ENCODE assay signal across 25 mouse cellular contexts in the genomic region with DNA sequence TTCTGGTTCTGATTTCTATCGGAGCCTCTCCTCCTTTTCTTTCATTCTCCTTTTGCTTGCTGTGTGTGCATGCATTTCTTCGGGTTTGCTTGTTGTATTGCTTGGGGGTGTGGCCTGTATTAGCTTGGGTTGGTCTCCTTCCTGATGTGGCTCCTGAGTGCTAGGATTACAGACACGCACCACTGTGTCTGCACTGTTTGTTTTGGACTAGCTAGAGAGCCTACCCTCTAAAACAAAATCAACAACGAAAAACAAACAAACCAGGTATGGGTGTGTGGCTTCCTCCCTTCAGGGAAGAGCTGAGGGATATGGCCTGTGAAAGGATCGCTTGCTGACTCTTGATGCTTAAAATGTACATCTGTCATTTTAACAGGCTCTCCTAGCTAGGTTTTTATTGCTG. TPM values are rescaled to one million over a fixed set of nuclear protein-coding genes. Genes with fewer than 3 reads are reported as not detected.
DNase-seq lines count a peak whose midpoint lies in the region; ATAC-seq and TF ChIP-seq lines count a peak whose summit lies in the region.
"Had no signal": no experiment of that assay in that cellular context is flagged by ENCODE, and none has a peak within 500 bp of the region (broad histone marks: within the 10 kb centered on the region; RNA-seq: fewer than 3 reads in every experiment).

No protein-coding gene starts in this region.

- ATAC-seq in kidney, postnatal 0 days (replicated peaks; ENCODE audit: low FRiP score, low read depth) = no peak; the same call in 1 of the 2 replicates
- ATAC-seq in liver, embryonic 13.5 days (ENCODE audit: low read depth) = peak; percentile 52; the same call in 1 of the 2 replicates
- ATAC-seq in liver, embryonic 16.5 days (ENCODE audit: low read depth) = peak; percentile 75
- ATAC-seq: forebrain, postnatal 0 days; lung, postnatal 0 days had no signal

- no peak overlapping the region for H3K9ac ChIP-seq in kidney, postnatal 0 days (ENCODE audit: low read depth, low read length)
- H3K9ac ChIP-seq in liver, embryonic 13.5 days = no peak overlapping the region
- no peak overlapping the region for H3K9ac ChIP-seq in liver, embryonic 16.5 days (ENCODE audit: low read depth, low read length)
- H3K9ac ChIP-seq: forebrain, postnatal 0 days; heart, embryonic 12.5 days; hindbrain, embryonic 13.5 days; liver, embryonic 14.5 days; neural tube, embryonic 15.5 days had no signal

- WGBS in kidney, postnatal 0 days = 37% methylated on average over 5 of the region's 5 CpGs
- 70% methylated on average over 5 of the region's 5 CpGs for WGBS in liver, embryonic 13.5 days (ENCODE audit: insufficient replicate concordance)
- 67% methylated on average over 5 of the region's 5 CpGs for WGBS in liver, embryonic 16.5 days (ENCODE audit: insufficient replicate concordance)

- DNase-seq in kidney, postnatal 0 days (ENCODE audit: low spot score) = peak; percentile 56
- DNase-seq in kidney, postnatal 10 days = no peak
- no peak for DNase-seq in liver, embryonic 13.5 days
- DNase-seq in yolk sac, embryonic 10.5 days (ENCODE audit: low spot score) = peak; percentile 53
- DNase-seq in cerebellum, adult 11 months = no peak
- DNase-seq: adrenal gland, postnatal 25 days; B cell, adult 2 months; cerebellum, adult 18-20 months; cerebellum, postnatal 14 days; forebrain, postnatal 0 days; heart, adult 2 months; heart, postnatal 4 days; kidney, adult 2 months; midbrain, embryonic 14.5 days; retina, postnatal 1 day; right cerebral cortex, postnatal 25 days; thymus, postnatal 4 days had no signal

- H3K36me3 ChIP-seq in kidney, postnatal 0 days (ENCODE audit: insufficient read depth, low read length) = peaks cover 68% of the 10 kb centered on the region
- H3K36me3 ChIP-seq in liver, embryonic 13.5 days = peaks cover 97% of the 10 kb centered on the region
- peaks cover 45% of the 10 kb centered on the region for H3K36me3 ChIP-seq in liver, embryonic 16.5 days (ENCODE audit: control insufficient read depth, insufficient read depth)

- no peak overlapping the region for H3K27ac ChIP-seq in kidney, postnatal 0 days
- no peak overlapping the region for H3K27ac ChIP-seq in liver, embryonic 13.5 days
- peak overlapping the region; percentile 38; the same call in 1 of the 2 replicates for H3K27ac ChIP-seq in liver, embryonic 16.5 days (ENCODE audit: low read length)
- H3K27ac ChIP-seq: heart, adult 2 months; hindbrain, embryonic 13.5 days; liver, embryonic 14.5 days; macrophage; neural tube, embryonic 15.5 days had no signal

- no peaks in the 10 kb centered on the region for H3K4me1 ChIP-seq in kidney, postnatal 0 days (replicated peaks; ENCODE audit: insufficient read depth, low read length)
- H3K4me1 ChIP-seq in liver, embryonic 13.5 days (replicated peaks) = peaks cover 15% of the 10 kb centered on the region
- H3K4me1 ChIP-seq in liver, embryonic 16.5 days (ENCODE audit: control insufficient read depth, low read depth, low read length) = no peaks in the 10 kb centered on the region; the same call in none of the 2 replicates
- H3K4me1 ChIP-seq: heart, embryonic 12.5 days; hindbrain, embryonic 13.5 days; neural tube, embryonic 15.5 days had no signal

- H3K4me2 ChIP-seq in kidney, postnatal 0 days (ENCODE audit: low read length) = no peak overlapping the region
- H3K4me2 ChIP-seq in liver, embryonic 13.5 days = no peak overlapping the region
- H3K4me2 ChIP-seq in liver, embryonic 16.5 days (ENCODE audit: low read depth, low read length) = no peak overlapping the region
- H3K4me2 ChIP-seq: heart, embryonic 12.5 days; hindbrain, embryonic 13.5 days; neural tube, embryonic 15.5 days had no signal

- no peaks in the 10 kb centered on the region for H3K9me3 ChIP-seq in kidney, postnatal 0 days (replicated peaks; ENCODE audit: low read length)
- H3K9me3 ChIP-seq in liver, embryonic 13.5 days (replicated peaks) = no peaks in the 10 kb centered on the region
- no peaks in the 10 kb centered on the region for H3K9me3 ChIP-seq in liver, embryonic 16.5 days (replicated peaks; ENCODE audit: control insufficient read depth, low read length)
- H3K9me3 ChIP-seq: heart, embryonic 12.5 days; hindbrain, embryonic 13.5 days; neural tube, embryonic 15.5 days had no signal

- H3K4me3 ChIP-seq in kidney, postnatal 0 days (replicated peaks; ENCODE audit: low read depth, low read length) = no peak overlapping the region
- no peak overlapping the region for H3K4me3 ChIP-seq in liver, embryonic 13.5 days (replicated peaks)
- H3K4me3 ChIP-seq in liver, embryonic 16.5 days (ENCODE audit: low read depth, low read length) = no peak overlapping the region
- H3K4me3 ChIP-seq: erythroblast, embryonic 14.5 days; heart, adult 2 months; heart, embryonic 12.5 days; hindbrain, embryonic 13.5 days; neural tube, embryonic 15.5 days had no signal

- no peaks in the 10 kb centered on the region for H3K27me3 ChIP-seq in kidney, postnatal 0 days (ENCODE audit: insufficient read depth, low read length)
- no peaks in the 10 kb centered on the region for H3K27me3 ChIP-seq in liver, embryonic 13.5 days
- no peaks in the 10 kb centered on the region for H3K27me3 ChIP-seq in liver, embryonic 16.5 days (ENCODE audit: control insufficient read depth, insufficient read depth, low read depth, low read length)
- H3K27me3 ChIP-seq: heart, embryonic 12.5 days; hindbrain, embryonic 13.5 days; neural tube, embryonic 15.5 days had no signal

- TF ChIP-seq CTCF in kidney, postnatal 0 days (IDR thresholded peaks at IDR 0.05; ENCODE audit: low read depth) = no peak

RNA-seq across cellular contexts. Expression of gene Rap1gap, which starts 13.6 kb away (rescaled TPM):
- 28.5 and 30.6 TPM in 2 replicates for polyA plus RNA-seq in kidney, postnatal 0 days (2015; fragmentation: Nextera tagmentation; extraction: Ambion mirVana)
- polyA plus RNA-seq in liver, embryonic 13.5 days (2015; fragmentation: Nextera tagmentation; extraction: Ambion mirVana) = 1.2 and 1.4 TPM in 2 replicates
- polyA plus RNA-seq in liver, embryonic 16.5 days (2015; fragmentation: Nextera tagmentation; extraction: Ambion mirVana) = 3.0 and 4.4 TPM in 2 replicates

RNA-seq across cellular contexts. Expression of gene Usp48, which starts 57.4 kb away (rescaled TPM):
- 40.4 and 49.2 TPM in 2 replicates for polyA plus RNA-seq in kidney, postnatal 0 days (2015; fragmentation: Nextera tagmentation; extraction: Ambion mirVana)
- 36.0 and 44.6 TPM in 2 replicates for polyA plus RNA-seq in liver, embryonic 13.5 days (2015; fragmentation: Nextera tagmentation; extraction: Ambion mirVana)
- polyA plus RNA-seq in liver, embryonic 16.5 days (2015; fragmentation: Nextera tagmentation; extraction: Ambion mirVana) = 26.3 and 27.1 TPM in 2 replicates

Comparison
In these comparisons a context has a peak if more than half of its experiments do, and no peak if none do; other contexts are left out.
1. DNase-seq: peak in kidney, postnatal 0 days (single experiment) and yolk sac, embryonic 10.5 days (single experiment); none in kidney, postnatal 10 days (single experiment), liver, embryonic 13.5 days (single experiment) and cerebellum, adult 11 months (single experiment).